Mouse (Mus musculus): ENCODE data around the gene Cela2a. TPM values are rescaled to one million over a fixed set of nuclear protein-coding genes. Genes with fewer than 3 reads are reported as not detected.

Cela2a gene
- polyA plus RNA-seq, 1 experiment from 2014 or later = not detected

Other genes starting within 250 kb of the Cela2a start
- gene Fblim1, start 220.1 kb downstream of the Cela2a start, polyA plus RNA-seq (2015; fragmentation: Nextera tagmentation; extraction: Ambion mirVana) = 55.3 and 55.9 TPM in 2 replicates
- 0.44 and 0.62 TPM in 2 replicates for gene Tmem82, start 207.5 kb downstream of the Cela2a start, polyA plus RNA-seq (2015; fragmentation: Nextera tagmentation; extraction: Ambion mirVana)
- 0.37 and 0.49 TPM in 2 replicates for gene Slc25a34, start 202.3 kb downstream of the Cela2a start, polyA plus RNA-seq (2015; fragmentation: Nextera tagmentation; extraction: Ambion mirVana)
- gene Plekhm2, start 161.3 kb downstream of the Cela2a start, polyA plus RNA-seq (2015; fragmentation: Nextera tagmentation; extraction: Ambion mirVana) = 4.9 and 5.1 TPM in 2 replicates
- 0.43 and 0.96 TPM in 2 replicates for gene Rsc1a1, start 140.6 kb downstream of the Cela2a start, polyA plus RNA-seq (2015; fragmentation: Nextera tagmentation; extraction: Ambion mirVana)
- 13.2 and 15.6 TPM in 2 replicates for gene Ddi2, start 102.7 kb downstream of the Cela2a start, polyA plus RNA-seq (2015; fragmentation: Nextera tagmentation; extraction: Ambion mirVana)
- 1.0 and 1.9 TPM in 2 replicates for gene Agmat, start 79.5 kb downstream of the Cela2a start, polyA plus RNA-seq (2015; fragmentation: Nextera tagmentation; extraction: Ambion mirVana)
- 4.0 and 4.2 TPM in 2 replicates for gene Dnajc16, start 35.2 kb downstream of the Cela2a start, polyA plus RNA-seq (2015; fragmentation: Nextera tagmentation; extraction: Ambion mirVana)
- 14.3 and 15.5 TPM in 2 replicates for gene Casp9, start 32.5 kb downstream of the Cela2a start, polyA plus RNA-seq (2015; fragmentation: Nextera tagmentation; extraction: Ambion mirVana)
- gene Ctrc, start 20.2 kb upstream of the Cela2a start, polyA plus RNA-seq (2015; fragmentation: Nextera tagmentation; extraction: Ambion mirVana) = not detected in 2 replicates
- 79.6 and 80.3 TPM in 2 replicates for gene Efhd2, start 48.8 kb upstream of the Cela2a start, polyA plus RNA-seq (2015; fragmentation: Nextera tagmentation; extraction: Ambion mirVana)
- 2.7 and 3.6 TPM in 2 replicates for gene Fhad1, start 188.9 kb upstream of the Cela2a start, polyA plus RNA-seq (2015; fragmentation: Nextera tagmentation; extraction: Ambion mirVana)

Data from heart, embryonic 13.5 days (tissue).